Mouse (Mus musculus) embryonic fibroblast, embryonic 13.5 days (primary cell): Measurements from ENCODE around the gene Wnt10a. TPM values are rescaled to one million over a fixed set of nuclear protein-coding genes. Genes with fewer than 3 reads are reported as not detected.
A peak's percentile ranks its signal among the peaks of the same experiment; 100 is the strongest.
"Not testable (repeated sequence)": the region's sequence is repeated elsewhere in the genome, so short reads cannot be mapped to it uniquely, and the experiment has no call there.

Experiments used
- H3K27ac ChIP-seq: 2 replicates; pipeline ENCODE4 v1.5.1; 2012; ENCODE audit warnings: low read length, control low read depth, inconsistent platforms; ENCODE audit not compliant: insufficient read depth
- H3K4me1 ChIP-seq: 2 replicates; pipeline ENCODE4 v1.6.1; 2011; ENCODE audit warnings: low read length; ENCODE audit not compliant: control insufficient read depth, insufficient read depth
- H3K4me3 ChIP-seq: 2 replicates; pipeline ENCODE4 v1.5.1; 2011; ENCODE audit warnings: mild to moderate bottlenecking, control low read depth, low read length; ENCODE audit not compliant: insufficient read depth
- CTCF ChIP-seq: IDR thresholded peaks from 2 replicates; pipeline ENCODE4 v1.5.1; 2011; ENCODE audit warnings: mild to moderate bottlenecking, control low read depth, low read length, moderate library complexity, borderline replicate concordance; ENCODE audit not compliant: insufficient read depth
- POLR2A ChIP-seq: IDR thresholded peaks from 2 replicates; pipeline ENCODE4 v1.6.1; 2011; ENCODE audit warnings: low read depth, mild to moderate bottlenecking, control low read depth, low read length, moderate library complexity
- polyA plus RNA-seq: library from polyadenylated mRNA; stranded (reverse); fragments of >200 nt; gene quantifications from 2 replicates; pipeline ENCODE4 v1.2.4, GENCODE M21; 2011; ENCODE audit warnings: low read depth; ENCODE audit not compliant: missing spikeins, insufficient read length

Wnt10a gene
- polyA plus RNA-seq, 1 experiment = 1.8 TPM

- peak overlapping the region; percentile 25 for H3K4me3 ChIP-seq
These were observed 16.8 kb downstream of the Wnt10a start for GRCm38 (mm10) chr1:74808078-74808477.

DNA sequence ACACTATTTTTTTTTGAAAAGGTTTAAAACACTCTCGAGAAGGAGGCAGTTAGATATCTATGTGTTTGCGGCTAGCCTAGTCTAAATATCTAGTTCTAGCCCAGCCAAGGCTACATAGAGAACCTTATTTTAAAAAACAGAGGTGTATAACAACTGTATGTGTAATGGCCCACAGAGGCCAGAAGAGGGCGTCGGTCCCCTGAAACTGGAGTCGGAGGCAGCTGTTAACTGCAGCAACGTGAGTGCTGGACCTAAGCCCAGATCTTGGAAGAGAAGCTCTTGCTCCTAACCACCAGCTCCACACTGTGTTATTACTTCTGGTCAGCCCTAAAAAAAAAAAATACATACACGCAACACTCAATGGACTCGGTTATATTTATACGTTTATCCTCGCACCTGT, 17.7 kb downstream of the Wnt10a start:
- Histone ChIP-seq H3K4me1 (0 out of 2 replicates have a peak, but pooled peaks cover 3% of the 10 kb centered on the region), H3K4me3 (no peak overlapping the region), H3K27ac (no peak overlapping the region)
- TF ChIP-seq POLR2A (no peak), CTCF (no peak)

More at GRCm38 (mm10) chr1:74808078-74808477, 16.8 kb downstream of the Wnt10a start:
- 0 out of 2 replicates have a peak, but pooled peaks cover 3% of the 10 kb centered on the region for H3K4me1 ChIP-seq
- H3K27ac ChIP-seq = peak overlapping the region; percentile 35
- TF ChIP-seq POLR2A (no peak), CTCF (peak; percentile 92)

- no peak for TF ChIP-seq CTCF
- no peak for TF ChIP-seq POLR2A
- no peak overlapping the region for H3K4me3 ChIP-seq
- no peaks in the 10 kb centered on the region for H3K4me1 ChIP-seq
- no peak overlapping the region for H3K27ac ChIP-seq
These were observed 23.8 kb downstream of the Wnt10a start for GRCm38 (mm10) chr1:74814931-74815647.

DNA sequence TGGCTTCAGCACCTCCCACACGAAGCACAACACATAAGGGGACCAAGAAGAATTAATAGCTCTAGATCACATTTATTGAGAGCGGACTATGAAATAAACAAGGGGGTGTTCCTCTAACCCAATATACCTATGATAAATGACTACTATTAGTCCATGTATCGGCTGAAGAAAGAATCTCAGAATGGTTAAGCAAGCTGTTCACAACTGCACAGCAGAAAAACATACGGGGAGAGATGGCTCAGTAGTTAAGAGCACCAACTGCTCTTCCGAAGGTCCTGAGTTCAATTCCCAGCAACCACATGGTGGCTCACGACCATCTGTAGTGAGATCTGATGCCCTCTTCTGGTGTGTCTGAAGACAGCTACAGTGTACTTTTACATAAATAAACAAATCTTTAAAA, 24.6 kb downstream of the Wnt10a start:
- H3K27ac ChIP-seq, H3K4me1 ChIP-seq, H3K4me3 ChIP-seq: not testable (repeated sequence)

DNA sequence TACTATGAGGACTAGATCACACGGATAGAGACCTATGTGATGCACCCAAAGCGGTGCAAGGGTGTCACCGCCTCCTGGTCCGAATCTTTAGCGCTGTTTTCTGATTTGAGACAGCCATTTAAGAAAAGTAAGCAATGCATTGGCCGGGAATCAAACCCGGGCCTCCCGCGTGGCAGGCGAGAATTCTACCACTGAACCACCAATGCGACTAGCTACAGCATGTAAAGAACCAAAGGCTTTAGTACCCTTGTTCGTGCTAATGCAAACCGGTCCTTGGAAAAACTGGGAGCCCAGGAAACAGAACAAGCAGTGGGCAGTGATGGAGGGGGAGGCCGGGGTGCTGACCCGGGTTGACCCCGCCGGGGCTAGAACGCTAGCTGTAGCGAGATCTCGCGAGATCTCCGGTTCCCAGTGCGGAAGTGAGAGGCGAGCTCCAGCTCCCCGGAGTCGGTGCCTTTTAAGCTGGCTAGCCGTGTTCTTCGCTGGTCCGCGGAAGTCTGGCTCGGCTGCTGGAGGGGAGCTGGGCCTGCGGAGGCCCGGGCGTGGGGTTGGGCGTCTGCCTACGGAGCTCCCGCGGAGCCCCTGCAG, 25.4 kb downstream of the Wnt10a start:
- Histone ChIP-seq H3K4me3 (peak overlapping the region; percentile 71), H3K4me1 (no peaks in the 10 kb centered on the region), H3K27ac (peak overlapping the region; percentile 16; the same call in 1 of the 2 replicates)
- TF ChIP-seq CTCF (no peak), POLR2A (peak; percentile 83)

DNA sequence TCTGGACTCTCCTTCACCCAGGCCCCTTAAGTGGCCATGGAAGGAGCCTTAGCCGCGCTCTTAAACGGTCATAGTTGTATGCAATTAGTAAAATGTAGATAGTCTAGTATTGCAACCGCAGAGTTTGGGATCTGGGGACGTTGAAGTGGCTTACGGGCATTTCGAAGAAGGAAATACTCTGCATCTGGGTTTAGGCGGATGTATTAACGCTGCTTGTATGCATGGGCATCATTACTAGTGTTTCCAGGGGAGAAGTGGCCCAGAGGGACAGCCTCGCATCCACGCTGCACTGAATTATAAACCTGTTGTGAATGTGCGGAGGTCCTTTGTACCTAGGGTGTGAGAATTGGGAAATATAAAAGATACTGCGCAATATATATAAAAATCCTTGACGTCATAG, 25.9 kb downstream of the Wnt10a start:
- TF ChIP-seq POLR2A (no peak), CTCF (no peak)
- Histone ChIP-seq H3K27ac (peak overlapping the region; percentile 16; the same call in 1 of the 2 replicates), H3K4me3 (peak overlapping the region; percentile 71), H3K4me1 (no peaks in the 10 kb centered on the region)

- Histone ChIP-seq H3K4me3 (no peak overlapping the region), H3K4me1 (no peaks in the 10 kb centered on the region), H3K27ac (no peak overlapping the region)
- no peak for TF ChIP-seq POLR2A
- no peak for TF ChIP-seq CTCF
These were observed 27.2 kb downstream of the Wnt10a start for GRCm38 (mm10) chr1:74818509-74818908.

- H3K27ac ChIP-seq, H3K4me3 ChIP-seq, H3K4me1 ChIP-seq: not testable (repeated sequence)
These were observed 32.3 kb downstream of the Wnt10a start for GRCm38 (mm10) chr1:74823598-74823997.

- TF ChIP-seq POLR2A = no peak
- no peak for TF ChIP-seq CTCF
- H3K4me1 ChIP-seq = no peaks in the 10 kb centered on the region
- no peak overlapping the region for H3K4me3 ChIP-seq
- no peak overlapping the region for H3K27ac ChIP-seq
These were observed 33.4 kb downstream of the Wnt10a start for GRCm38 (mm10) chr1:74824518-74825302.

DNA sequence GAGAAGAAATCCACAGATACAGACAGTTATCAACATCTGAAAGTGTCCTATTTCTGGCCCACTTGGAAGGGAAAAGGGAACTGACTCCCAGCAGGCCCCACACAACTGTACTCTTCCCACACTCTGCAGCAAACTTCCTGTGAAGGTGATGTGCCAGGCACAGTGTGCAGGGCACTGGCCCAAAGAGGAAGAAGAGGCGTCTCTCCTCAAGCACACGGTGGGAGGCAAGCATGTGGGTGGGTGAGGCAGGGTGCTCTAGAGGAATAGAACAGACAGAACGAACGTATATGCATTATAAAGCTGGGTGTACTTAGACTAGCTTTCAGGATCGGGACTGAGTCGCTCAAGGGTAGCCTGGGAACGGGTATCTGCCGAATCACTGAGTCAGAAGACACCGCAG, 38.7 kb downstream of the Wnt10a start:
- Histone ChIP-seq H3K4me3 (no peak overlapping the region), H3K27ac (no peak overlapping the region), H3K4me1 (no peaks in the 10 kb centered on the region)
- TF ChIP-seq POLR2A = no peak
- TF ChIP-seq CTCF = no peak
